Mouse (Mus musculus) midbrain, embryonic 11.5 days (tissue): Measurements from ENCODE around the gene Ankrd13d. TPM values are rescaled to one million over a fixed set of nuclear protein-coding genes. Genes with fewer than 3 reads are reported as not detected.

Source experiments
- ATAC-seq: fragments of 200-750 bp; cut with Nextera tagmentation; 2 replicates; pipeline ENCODE4 v1.8.0; 2017; ENCODE audit warnings: moderate TSS enrichment, moderate library complexity; ENCODE audit not compliant: low FRiP score
- DNase-seq: peaks from one replicate; pipeline ENCODE4 v3.0.0; 2015; ENCODE audit warnings: low spot score; ENCODE audit errors: missing footprints
- H3K27ac ChIP-seq: fragments of 300-500 bp; sonication (generic); 2 replicates; pipeline ENCODE4 v1.5.1; 2014; ENCODE audit warnings: low read depth, low read length
- H3K27me3 ChIP-seq: fragments of 300-500 bp; sonication (generic); 2 replicates; pipeline ENCODE4 v1.6.1; 2014; ENCODE audit warnings: mild to moderate bottlenecking, low read length, moderate library complexity, mixed read lengths; ENCODE audit not compliant: control insufficient read depth, insufficient read depth
- H3K36me3 ChIP-seq: fragments of 300-500 bp; sonication (generic); 2 replicates; pipeline ENCODE4 v1.6.1; 2014; ENCODE audit warnings: mild to moderate bottlenecking, low read length, moderate library complexity, mixed read lengths; ENCODE audit not compliant: control insufficient read depth, insufficient read depth
- H3K4me1 ChIP-seq: fragments of 300-500 bp; sonication (generic); 2 replicates; pipeline ENCODE4 v1.6.1; 2014; ENCODE audit warnings: low read length; ENCODE audit not compliant: control insufficient read depth, insufficient read depth
- H3K4me2 ChIP-seq: fragments of 300-500 bp; sonication (generic); 2 replicates; pipeline ENCODE4 v1.6.1; 2014; ENCODE audit warnings: mild to moderate bottlenecking, moderate library complexity
- H3K4me3 ChIP-seq: fragments of 300-500 bp; sonication (generic); 2 replicates; pipeline ENCODE4 v1.5.1; 2014; ENCODE audit warnings: low read depth, low read length
- H3K9ac ChIP-seq: fragments of 300-500 bp; sonication (generic); 2 replicates; pipeline ENCODE4 v1.6.1; 2014; ENCODE audit warnings: low read length
- H3K9me3 ChIP-seq: fragments of 300-500 bp; sonication (generic); 2 replicates; pipeline ENCODE4 v1.6.1; 2016; ENCODE audit warnings: low read length; ENCODE audit not compliant: control insufficient read depth
- WGBS: fragments of 180-500 bp; shearing (Covaris S2); extraction: QIAGEN DNeasy Blood & Tissue Kit; methylation state at CpG from one replicate; pipeline ENCODE4 v1.1.7; 2014; 5-methylcytosine and 5-hydroxymethylcytosine counted together
- polyA plus RNA-seq: library from polyadenylated mRNA; unstranded; fragments of >200 nt; fragmentation: Nextera tagmentation; extraction: Ambion mirVana; gene quantifications from 2 replicates; pipeline ENCODE4 v1.2.1, GENCODE M21; 2014

The Ankrd13d gene
- polyA plus RNA-seq: 8.5 and 8.8 TPM in 2 replicates

GRCm38 (mm10) chr19:4282898-4283553 is at the start of gene Ankrd13d:
Ankrd13d (minus strand) TSS chr19:4283137.
- WGBS: under 1% methylated on average over 46 of the region's 50 CpGs
- DNase-seq (peak; percentile 99), ATAC-seq (peak; percentile 96)
- no peak within 1 kb of the TSS for H3K27ac ChIP-seq
- H3K9me3 ChIP-seq: peaks cover 2% of the 10 kb centered on the region; the same call in 1 of the 2 replicates
- H3K9ac ChIP-seq: peak within 1 kb of the TSS; percentile 81
- H3K4me2 ChIP-seq: peak within 1 kb of the TSS; percentile 82
- H3K4me1 ChIP-seq: peaks cover 2% of the 10 kb centered on the region; the same call in 1 of the 2 replicates
- H3K36me3 ChIP-seq: peaks cover 17% of the 10 kb centered on the region
- peak within 1 kb of the TSS; percentile 64 for H3K4me3 ChIP-seq
- peaks cover 3% of the 10 kb centered on the region for H3K27me3 ChIP-seq

GRCm38 (mm10) chr19:4332653-4333052 is 49.7 kb upstream of the Ankrd13d start:
- Histone ChIP-seq H3K4me1 (peaks cover 20% of the 10 kb centered on the region), H3K27ac (no peak overlapping the region), H3K27me3 (no peaks in the 10 kb centered on the region), H3K9me3 (no peaks in the 10 kb centered on the region), H3K9ac (peak overlapping the region; percentile 83), H3K36me3 (peaks cover 11% of the 10 kb centered on the region), H3K4me2 (peak overlapping the region; percentile 69), H3K4me3 (peak overlapping the region; percentile 62)
- ATAC-seq (peak; percentile 28; the same call in 1 of the 2 replicates), DNase-seq (no peak)
- WGBS: 0% methylated on average over 4 of the region's 4 CpGs

- Histone ChIP-seq H3K27ac (no peak overlapping the region), H3K4me2 (no peak overlapping the region), H3K9ac (no peak overlapping the region), H3K36me3 (peaks cover 18% of the 10 kb centered on the region), H3K27me3 (no peaks in the 10 kb centered on the region), H3K4me3 (no peak overlapping the region), H3K4me1 (peaks cover 20% of the 10 kb centered on the region), H3K9me3 (no peaks in the 10 kb centered on the region)
- DNase-seq (no peak), ATAC-seq (no peak)
- WGBS: 94% methylated on average over 3 of the region's 3 CpGs
Observed at GRCm38 (mm10) chr19:4331273-4331672, 48.3 kb upstream of the Ankrd13d start.

- WGBS: 98% methylated on average over 2 of the region's 2 CpGs
- Histone ChIP-seq H3K9me3 (no peaks in the 10 kb centered on the region), H3K9ac (no peak overlapping the region), H3K4me2 (no peak overlapping the region), H3K27ac (no peak overlapping the region), H3K4me3 (no peak overlapping the region), H3K4me1 (peaks cover 20% of the 10 kb centered on the region), H3K27me3 (no peaks in the 10 kb centered on the region), H3K36me3 (peaks cover 20% of the 10 kb centered on the region)
- DNase-seq (no peak), ATAC-seq (no peak)
Observed at GRCm38 (mm10) chr19:4330603-4331002, 47.7 kb upstream of the Ankrd13d start.

- H3K36me3 ChIP-seq: peaks cover 29% of the 10 kb centered on the region
- no peak for DNase-seq
- ATAC-seq: no peak
Observed at GRCm38 (mm10) chr19:4328737-4329304, 45.9 kb upstream of the Ankrd13d start.

GRCm38 (mm10) chr19:4326881-4327280 is 43.9 kb upstream of the Ankrd13d start:
- no peak overlapping the region for H3K4me3 ChIP-seq
- no peak overlapping the region for H3K4me2 ChIP-seq
- no peak overlapping the region for H3K27ac ChIP-seq
- peaks cover 37% of the 10 kb centered on the region for H3K36me3 ChIP-seq
- no peak overlapping the region for H3K9ac ChIP-seq
- ATAC-seq: no peak
- peaks cover 3% of the 10 kb centered on the region for H3K4me1 ChIP-seq
- 91% methylated on average over 1 of the region's 1 CpGs for WGBS
- H3K27me3 ChIP-seq: no peaks in the 10 kb centered on the region
- no peak for DNase-seq
- H3K9me3 ChIP-seq: no peaks in the 10 kb centered on the region

More at GRCm38 (mm10) chr19:4328737-4329304, 45.9 kb upstream of the Ankrd13d start:
- Histone ChIP-seq H3K4me3 (no peak overlapping the region), H3K9me3 (no peaks in the 10 kb centered on the region), H3K4me2 (no peak overlapping the region), H3K27me3 (no peaks in the 10 kb centered on the region), H3K4me1 (peaks cover 13% of the 10 kb centered on the region), H3K9ac (no peak overlapping the region), H3K27ac (no peak overlapping the region)
- 94% methylated on average over 8 of the region's 8 CpGs for WGBS

- no peaks in the 10 kb centered on the region for H3K27me3 ChIP-seq
- no peak overlapping the region for H3K4me2 ChIP-seq
- peaks cover 37% of the 10 kb centered on the region for H3K36me3 ChIP-seq
- DNase-seq: no peak
- no peak overlapping the region for H3K4me3 ChIP-seq
- no peaks in the 10 kb centered on the region for H3K9me3 ChIP-seq
- no peak overlapping the region for H3K9ac ChIP-seq
- 91% methylated on average over 3 of the region's 3 CpGs for WGBS
- ATAC-seq: no peak
- no peak overlapping the region for H3K27ac ChIP-seq
- no peaks in the 10 kb centered on the region for H3K4me1 ChIP-seq
Observed at GRCm38 (mm10) chr19:4326106-4326505, 43.2 kb upstream of the Ankrd13d start.

GRCm38 (mm10) chr19:4322134-4322533 is 39.2 kb upstream of the Ankrd13d start:
- H3K27ac ChIP-seq: no peak overlapping the region
- H3K27me3 ChIP-seq: no peaks in the 10 kb centered on the region
- no peaks in the 10 kb centered on the region for H3K9me3 ChIP-seq
- H3K4me2 ChIP-seq: no peak overlapping the region
- DNase-seq: no peak
- ATAC-seq: no peak
- H3K4me3 ChIP-seq: no peak overlapping the region
- no peak overlapping the region for H3K9ac ChIP-seq
- WGBS: 94% methylated on average over 3 of the region's 3 CpGs
- H3K4me1 ChIP-seq: no peaks in the 10 kb centered on the region
- H3K36me3 ChIP-seq: peaks cover 45% of the 10 kb centered on the region

GRCm38 (mm10) chr19:4321622-4322021 is 38.7 kb upstream of the Ankrd13d start:
- no peaks in the 10 kb centered on the region for H3K4me1 ChIP-seq
- DNase-seq (no peak), ATAC-seq (no peak)
- H3K9ac ChIP-seq: no peak overlapping the region
- no peak overlapping the region for H3K4me2 ChIP-seq
- no peaks in the 10 kb centered on the region for H3K27me3 ChIP-seq
- 100% methylated on average over 1 of the region's 1 CpGs for WGBS
- peaks cover 43% of the 10 kb centered on the region for H3K36me3 ChIP-seq
- no peak overlapping the region for H3K27ac ChIP-seq
- H3K9me3 ChIP-seq: no peaks in the 10 kb centered on the region
- no peak overlapping the region for H3K4me3 ChIP-seq
